ENCODE assay signal across 16 mouse cellular contexts in the genomic region with DNA sequence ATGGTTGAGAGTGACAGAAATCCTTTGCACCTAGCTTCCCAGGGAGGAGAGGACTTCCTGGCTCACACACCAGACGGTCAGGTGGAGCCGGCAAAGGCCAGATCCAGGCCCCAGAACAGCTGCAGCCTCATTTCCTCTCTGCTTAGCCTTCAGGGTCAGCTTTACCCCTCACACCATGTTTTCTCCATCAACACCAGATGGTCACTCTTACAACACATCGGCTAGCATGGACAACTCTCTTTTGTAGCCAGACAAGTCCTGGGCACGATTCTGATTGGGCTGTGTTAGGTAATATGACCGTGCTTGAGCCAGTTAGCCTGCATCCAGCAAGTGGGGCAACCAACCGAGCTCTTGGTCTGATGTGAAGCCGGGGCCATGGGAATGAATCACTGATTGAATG. TPM values are rescaled to one million over a fixed set of nuclear protein-coding genes. Genes with fewer than 3 reads are reported as not detected.
DNase-seq lines count a peak whose midpoint lies in the region; ATAC-seq and TF ChIP-seq lines count a peak whose summit lies in the region.
"Had no signal": no experiment of that assay in that cellular context is flagged by ENCODE, and none has a peak within 500 bp of the region (broad histone marks: within the 10 kb centered on the region; RNA-seq: fewer than 3 reads in every experiment).

No protein-coding gene starts in this region.

- no peak for TF ChIP-seq CTCF in lung, postnatal 0 days (IDR thresholded peaks at IDR 0.05)

- H3K27me3 ChIP-seq in heart, embryonic 12.5 days (replicated peaks), result no peaks in the 10 kb centered on the region
- no peaks in the 10 kb centered on the region for H3K27me3 ChIP-seq in embryonic facial prominence, embryonic 10.5 days (replicated peaks; ENCODE audit: low read depth, poor library complexity, severe bottlenecking)
- H3K27me3 ChIP-seq in heart, embryonic 15.5 days, result no peaks in the 10 kb centered on the region
- H3K27me3 ChIP-seq in lung, postnatal 0 days (replicated peaks; ENCODE audit: insufficient read depth, low read length), result no peaks in the 10 kb centered on the region
- H3K27me3 ChIP-seq: hindbrain, embryonic 15.5 days; neural tube, embryonic 13.5 days had no signal

- ATAC-seq in heart, embryonic 12.5 days (ENCODE audit: insufficient number of reproducible peaks, low FRiP score), result no peak
- no peak for ATAC-seq in heart, embryonic 15.5 days (replicated peaks; ENCODE audit: insufficient number of reproducible peaks, insufficient read depth, low FRiP score, low read depth)
- peak; percentile 55 for ATAC-seq in lung, postnatal 0 days
- ATAC-seq in erythroblast, adult 5-6 weeks (replicated peaks; ENCODE audit: low FRiP score, poor library complexity, severe bottlenecking), result no peak
- ATAC-seq in granulocyte monocyte progenitor cell, adult 5-6 weeks (replicated peaks; ENCODE audit: poor library complexity, severe bottlenecking), result no peak

- DNase-seq in heart, adult 18-20 months, result peak; percentile 74 to 87
- DNase-seq in embryonic facial prominence, embryonic 10.5 days (ENCODE audit: low spot score), result peak; percentile 50
- peak; percentile 80 for DNase-seq in lung, postnatal 0 days (ENCODE audit: low spot score)
- DNase-seq in thymus, postnatal 4 days, result no peak
- DNase-seq: B cell, adult 2 months; cerebellum, adult 9-11 months; right cerebral cortex, adult 18-20 months had no signal

- no peak overlapping the region for H3K9ac ChIP-seq in heart, embryonic 12.5 days
- H3K9ac ChIP-seq in heart, embryonic 15.5 days, result no peak overlapping the region
- H3K9ac ChIP-seq in lung, postnatal 0 days (replicated peaks; ENCODE audit: low read depth), result no peak overlapping the region
- H3K9ac ChIP-seq: hindbrain, embryonic 15.5 days; neural tube, embryonic 13.5 days had no signal

- H3K27ac ChIP-seq in heart, embryonic 12.5 days (ENCODE audit: poor library complexity, severe bottlenecking), result no peak overlapping the region
- H3K27ac ChIP-seq in embryonic facial prominence, embryonic 10.5 days (replicated peaks), result no peak overlapping the region; the same call in 1 of the 2 replicates
- H3K27ac ChIP-seq in heart, embryonic 15.5 days, result peak overlapping the region; percentile 76; the same call in 1 of the 2 replicates
- H3K27ac ChIP-seq in lung, postnatal 0 days (ENCODE audit: low read length), result no peak overlapping the region
- H3K27ac ChIP-seq: hindbrain, embryonic 15.5 days; neural tube, embryonic 13.5 days had no signal

- H3K36me3 ChIP-seq in heart, embryonic 12.5 days, result no peaks in the 10 kb centered on the region
- H3K36me3 ChIP-seq in embryonic facial prominence, embryonic 10.5 days (replicated peaks), result no peaks in the 10 kb centered on the region
- H3K36me3 ChIP-seq in heart, embryonic 15.5 days, result no peaks in the 10 kb centered on the region
- no peaks in the 10 kb centered on the region for H3K36me3 ChIP-seq in lung, postnatal 0 days (ENCODE audit: insufficient read depth, low read length)
- H3K36me3 ChIP-seq: hindbrain, embryonic 15.5 days; neural tube, embryonic 13.5 days had no signal

- no peak for TF ChIP-seq EP300 in lung, postnatal 0 days (IDR thresholded peaks at IDR 0.05)

- 71% methylated on average over 7 of the region's 7 CpGs for WGBS in heart, embryonic 12.5 days
- WGBS in embryonic facial prominence, embryonic 10.5 days, result 58% methylated on average over 7 of the region's 7 CpGs
- 69% methylated on average over 7 of the region's 7 CpGs for WGBS in heart, embryonic 15.5 days
- WGBS in lung, postnatal 0 days, result 55% methylated on average over 7 of the region's 7 CpGs

- peaks cover 49% of the 10 kb centered on the region for H3K4me1 ChIP-seq in heart, embryonic 12.5 days (replicated peaks)
- H3K4me1 ChIP-seq in embryonic facial prominence, embryonic 10.5 days, result peaks cover 52% of the 10 kb centered on the region
- H3K4me1 ChIP-seq in heart, embryonic 15.5 days (replicated peaks), result peaks cover 50% of the 10 kb centered on the region
- peaks cover 9% of the 10 kb centered on the region; the same call in 1 of the 2 replicates for H3K4me1 ChIP-seq in lung, postnatal 0 days (ENCODE audit: insufficient read depth, low read depth, low read length)
- H3K4me1 ChIP-seq: neural tube, embryonic 13.5 days had no signal

- no peak overlapping the region for H3K4me2 ChIP-seq in heart, embryonic 12.5 days
- no peak overlapping the region for H3K4me2 ChIP-seq in heart, embryonic 15.5 days
- no peak overlapping the region for H3K4me2 ChIP-seq in lung, postnatal 0 days (replicated peaks; ENCODE audit: low read depth, low read length)
- H3K4me2 ChIP-seq: hindbrain, embryonic 15.5 days; liver, embryonic 11.5 days; neural tube, embryonic 13.5 days had no signal

- peaks cover 9% of the 10 kb centered on the region; the same call in 1 of the 2 replicates for H3K9me3 ChIP-seq in heart, embryonic 12.5 days (replicated peaks)
- H3K9me3 ChIP-seq in embryonic facial prominence, embryonic 10.5 days, result peaks cover 9% of the 10 kb centered on the region; the same call in 1 of the 2 replicates
- no peaks in the 10 kb centered on the region for H3K9me3 ChIP-seq in heart, embryonic 15.5 days (replicated peaks)
- H3K9me3 ChIP-seq in lung, postnatal 0 days (ENCODE audit: low read length), result no peaks in the 10 kb centered on the region
- H3K9me3 ChIP-seq: hindbrain, embryonic 15.5 days; neural tube, embryonic 13.5 days had no signal

- no peak overlapping the region for H3K4me3 ChIP-seq in heart, embryonic 12.5 days
- no peak overlapping the region for H3K4me3 ChIP-seq in embryonic facial prominence, embryonic 10.5 days
- no peak overlapping the region for H3K4me3 ChIP-seq in heart, embryonic 15.5 days
- no peak overlapping the region for H3K4me3 ChIP-seq in lung, postnatal 0 days (ENCODE audit: low read depth, low read length)
- H3K4me3 ChIP-seq: hindbrain, embryonic 15.5 days; neural tube, embryonic 13.5 days had no signal

RNA-seq across cellular contexts. Expression of a gene that starts 17.3 kb away (rescaled TPM):
- total RNA-seq in heart, adult 18-20 months (2021), result under 1 TPM; 0.12 to 0.21 TPM
- 0.14 and 0.26 TPM in 2 replicates for polyA plus RNA-seq in heart, embryonic 12.5 days (2016; fragmentation: Nextera tagmentation; extraction: Ambion mirVana)
- polyA plus RNA-seq in embryonic facial prominence, embryonic 10.5 days (2016; fragmentation: Nextera tagmentation; extraction: Ambion mirVana), result 0.05 TPM in 1 of 2 replicates, not detected in the other
- 0.09 and 0.14 TPM in 2 replicates for polyA plus RNA-seq in heart, embryonic 15.5 days (2015; fragmentation: Nextera tagmentation; extraction: Ambion mirVana)
- polyA plus RNA-seq in lung, postnatal 0 days (2015; fragmentation: Nextera tagmentation; extraction: Ambion mirVana), result 0.05 and 0.06 TPM in 2 replicates
- 0.84 TPM in 1 of 2 replicates, not detected in the other for total RNA-seq in erythroblast, adult 5-6 weeks (2015; ENCODE audit: low replicate concordance)
- total RNA-seq in erythroblast, adult 5-6 weeks (2017; ENCODE audit: low replicate concordance), result 0.26 TPM in 1 of 2 replicates, not detected in the other
- not detected in 2 replicates for total RNA-seq in granulocyte monocyte progenitor cell, adult 5-6 weeks (2014; fragmentation: Nextera tagmentation)
- total RNA-seq in granulocyte monocyte progenitor cell, adult 5-6 weeks (2017), result not detected in 2 replicates
- total RNA-seq: megakaryocyte, adult 5-6 weeks; MEL had no signal
- polyA plus RNA-seq: hindbrain, embryonic 15.5 days; neural tube, embryonic 13.5 days had no signal
